Mouse (Mus musculus) liver, postnatal 0 days (tissue): ENCODE measurements around the gene Nrxn2. TPM values are rescaled to one million over a fixed set of nuclear protein-coding genes. Genes with fewer than 3 reads are reported as not detected.

Experiments
- ATAC-seq: fragments of 200-750 bp; cut with Nextera tagmentation; 2 replicates; pipeline ENCODE4 v1.8.0; 2017; ENCODE audit warnings: mild to moderate bottlenecking, moderate library complexity
- DNase-seq: peaks from one replicate; pipeline ENCODE4 v3.0.0-alpha.2; 2016
- H3K27ac ChIP-seq: fragments of 300-500 bp; sonication (generic); 2 replicates; pipeline ENCODE4 v1.5.1; 2014; ENCODE audit warnings: antibody characterized with exemption, moderate library complexity, mild to moderate bottlenecking, low read depth
- H3K27me3 ChIP-seq: fragments of 300-500 bp; sonication (generic); 2 replicates; pipeline ENCODE4 v1.6.1; 2014; ENCODE audit warnings: low read length, control low read depth, mixed read lengths; ENCODE audit not compliant: insufficient read depth
- H3K36me3 ChIP-seq: fragments of 300-500 bp; sonication (generic); replicated peaks from 2 replicates; pipeline ENCODE4 v1.6.1; 2014; ENCODE audit warnings: mild to moderate bottlenecking, control low read depth, low read length, moderate library complexity, mixed read lengths; ENCODE audit not compliant: insufficient read depth
- H3K4me1 ChIP-seq: fragments of 300-500 bp; sonication (generic); 2 replicates; pipeline ENCODE4 v1.6.1; 2014; ENCODE audit warnings: antibody characterized with exemption, mild to moderate bottlenecking, control low read depth; ENCODE audit not compliant: insufficient read depth
- H3K4me2 ChIP-seq: fragments of 300-500 bp; sonication (generic); 2 replicates; pipeline ENCODE4 v1.6.1; 2014; ENCODE audit warnings: low read depth, mild to moderate bottlenecking, low read length, moderate library complexity, mixed read lengths
- H3K4me3 ChIP-seq: fragments of 300-500 bp; sonication (generic); 2 replicates; pipeline ENCODE4 v1.5.1; 2014; ENCODE audit warnings: low read depth, low read length
- H3K9ac ChIP-seq: fragments of 300-500 bp; sonication (generic); replicated peaks from 2 replicates; pipeline ENCODE4 v1.6.1; 2014; ENCODE audit warnings: mild to moderate bottlenecking, moderate library complexity
- H3K9me3 ChIP-seq: fragments of 300-500 bp; sonication (generic); 2 replicates; pipeline ENCODE4 v1.6.1; 2016; ENCODE audit warnings: mild to moderate bottlenecking, control low read depth, low read length, mixed read lengths
- CTCF ChIP-seq: sonication (generic); IDR thresholded peaks from 2 replicates; pipeline ENCODE4 v1.5.1; 2016; ENCODE audit warnings: antibody characterized with exemption, low read depth
- EP300 ChIP-seq: IDR thresholded peaks from 2 replicates; pipeline ENCODE4 v1.6.1; 2016; ENCODE audit warnings: antibody characterized with exemption, low read depth, mild to moderate bottlenecking
- WGBS: fragments of 180-500 bp; shearing (Covaris S2); extraction: QIAGEN DNeasy Blood & Tissue Kit; methylation state at CpG from one replicate; pipeline ENCODE4 v1.1.7; 2014; ENCODE audit not compliant: insufficient replicate concordance; 5-methylcytosine and 5-hydroxymethylcytosine counted together
- polyA plus RNA-seq: library from polyadenylated mRNA; unstranded; fragments of >200 nt; fragmentation: Nextera tagmentation; extraction: Ambion mirVana; gene quantifications from 2 replicates; pipeline ENCODE4 v1.2.1, GENCODE M21; 2015

Nrxn2 gene
- polyA plus RNA-seq, 1 experiment from 2014 or later, result 0.97 TPM

GRCm38 (mm10) chr19:6518601-6519000 lies 100.1 kb downstream of the Nrxn2 start:
- H3K9ac ChIP-seq, result no peak overlapping the region
- ATAC-seq, result no peak
- TF ChIP-seq CTCF (no peak), EP300 (no peak)
- H3K4me3 ChIP-seq, result no peak overlapping the region
- H3K27ac ChIP-seq, result no peak overlapping the region
- DNase-seq, result no peak
- H3K4me2 ChIP-seq, result no peak overlapping the region
- H3K36me3 ChIP-seq, result no peaks in the 10 kb centered on the region
- no peaks in the 10 kb centered on the region for H3K9me3 ChIP-seq
- WGBS, result 60% methylated on average over 5 of the region's 5 CpGs
- no peaks in the 10 kb centered on the region for H3K4me1 ChIP-seq
- H3K27me3 ChIP-seq, result peaks cover under 1% of the 10 kb centered on the region; the same call in 1 of the 2 replicates

- no peak overlapping the region for H3K4me2 ChIP-seq
- no peak overlapping the region for H3K4me3 ChIP-seq
- H3K9ac ChIP-seq, result no peak overlapping the region
- no peaks in the 10 kb centered on the region for H3K9me3 ChIP-seq
- TF ChIP-seq EP300, result no peak
- TF ChIP-seq CTCF, result no peak
- no peak for DNase-seq
- no peaks in the 10 kb centered on the region for H3K36me3 ChIP-seq
- H3K27ac ChIP-seq, result no peak overlapping the region
- H3K4me1 ChIP-seq, result no peaks in the 10 kb centered on the region
- no peak for ATAC-seq
- H3K27me3 ChIP-seq, result no peaks in the 10 kb centered on the region
- WGBS, result 64% methylated on average over 2 of the region's 2 CpGs
Observed at GRCm38 (mm10) chr19:6519483-6519882, 101.0 kb downstream of the Nrxn2 start.

- Histone ChIP-seq H3K4me1 (no peaks in the 10 kb centered on the region), H3K4me3 (no peak overlapping the region), H3K27ac (no peak overlapping the region), H3K27me3 (no peaks in the 10 kb centered on the region), H3K9ac (no peak overlapping the region), H3K4me2 (no peak overlapping the region), H3K9me3 (no peaks in the 10 kb centered on the region), H3K36me3 (no peaks in the 10 kb centered on the region)
- no peak for ATAC-seq
- WGBS, result 74% methylated on average over 3 of the region's 3 CpGs
- no peak for DNase-seq
- TF ChIP-seq CTCF (no peak), EP300 (no peak)
Observed at GRCm38 (mm10) chr19:6521630-6522029, 103.1 kb downstream of the Nrxn2 start.

- DNase-seq (no peak), ATAC-seq (no peak)
- Histone ChIP-seq H3K9ac (no peak overlapping the region), H3K27me3 (no peaks in the 10 kb centered on the region), H3K4me2 (no peak overlapping the region), H3K9me3 (no peaks in the 10 kb centered on the region), H3K27ac (no peak overlapping the region), H3K36me3 (no peaks in the 10 kb centered on the region), H3K4me3 (no peak overlapping the region), H3K4me1 (no peaks in the 10 kb centered on the region)
- TF ChIP-seq EP300 (no peak), CTCF (no peak)
- WGBS, result 83% methylated on average over 14 of the region's 14 CpGs
Observed at GRCm38 (mm10) chr19:6522289-6522688, 103.8 kb downstream of the Nrxn2 start.

GRCm38 (mm10) chr19:6525023-6525422 lies 106.5 kb downstream of the Nrxn2 start:
- ATAC-seq (no peak), DNase-seq (no peak)
- Histone ChIP-seq H3K36me3 (no peaks in the 10 kb centered on the region), H3K27ac (no peak overlapping the region), H3K27me3 (peaks cover 7% of the 10 kb centered on the region; the same call in 1 of the 2 replicates), H3K9ac (no peak overlapping the region), H3K4me2 (no peak overlapping the region), H3K9me3 (no peaks in the 10 kb centered on the region), H3K4me1 (no peaks in the 10 kb centered on the region), H3K4me3 (no peak overlapping the region)
- TF ChIP-seq CTCF, result no peak
- no peak for TF ChIP-seq EP300
- WGBS, result 69% methylated on average over 4 of the region's 4 CpGs

- no peaks in the 10 kb centered on the region for H3K9me3 ChIP-seq
- no peak overlapping the region for H3K4me3 ChIP-seq
- H3K4me1 ChIP-seq, result no peaks in the 10 kb centered on the region
- TF ChIP-seq EP300 (no peak), CTCF (no peak)
- 81% methylated on average over 9 of the region's 9 CpGs for whole genome bisulfite sequencing
- DNase-seq (no peak), ATAC-seq (no peak)
- H3K36me3 ChIP-seq, result no peaks in the 10 kb centered on the region
- no peak overlapping the region for H3K4me2 ChIP-seq
- H3K9ac ChIP-seq, result no peak overlapping the region
- H3K27ac ChIP-seq, result no peak overlapping the region
- H3K27me3 ChIP-seq, result peaks cover 15% of the 10 kb centered on the region
Observed at GRCm38 (mm10) chr19:6526010-6526409, 107.5 kb downstream of the Nrxn2 start.

GRCm38 (mm10) chr19:6527439-6527838 lies 108.9 kb downstream of the Nrxn2 start:
- Histone ChIP-seq H3K27ac (no peak overlapping the region), H3K4me3 (no peak overlapping the region), H3K36me3 (no peaks in the 10 kb centered on the region), H3K9ac (no peak overlapping the region), H3K4me2 (no peak overlapping the region), H3K4me1 (peaks cover 7% of the 10 kb centered on the region; the same call in 1 of the 2 replicates), H3K9me3 (no peaks in the 10 kb centered on the region), H3K27me3 (peaks cover 28% of the 10 kb centered on the region)
- no peak for TF ChIP-seq CTCF
- TF ChIP-seq EP300, result no peak
- WGBS, result 73% methylated on average over 3 of the region's 3 CpGs
- DNase-seq, result no peak
- ATAC-seq, result no peak
